Mouse (Mus musculus): ENCODE measurements at regions not wholly inside any gene's neighbourhood (a gene's known extent, or its start where the extent isn't known, plus 50 kb on each side); places are given as distances from the start of the nearest gene placed in this dataset.

DNA sequence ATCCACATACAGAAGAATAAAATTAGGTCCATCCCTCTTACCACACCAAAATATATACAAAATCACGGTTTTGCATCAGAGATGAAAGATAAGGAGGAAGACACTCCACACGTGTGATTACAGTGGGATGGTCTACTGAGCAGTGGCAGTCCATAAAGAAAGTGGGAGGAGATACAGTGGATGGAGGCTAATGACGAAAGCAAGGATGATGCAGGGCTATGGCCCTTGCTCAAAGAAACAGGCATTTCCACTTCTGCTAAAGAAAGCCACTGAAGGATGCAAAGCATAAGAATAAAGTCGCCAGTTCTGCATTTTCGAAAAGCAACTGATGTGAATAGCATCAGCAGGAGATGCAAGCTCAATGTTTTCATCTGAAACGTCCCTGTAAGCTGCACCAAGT is 268.3 kb upstream of the Cnksr2 start:
- peak in 1 of 2 experiments; percentile 3 for DNase-seq (ENCODE audit: low read depth in 1 of 2, low spot score in 2 of 2)

DNA sequence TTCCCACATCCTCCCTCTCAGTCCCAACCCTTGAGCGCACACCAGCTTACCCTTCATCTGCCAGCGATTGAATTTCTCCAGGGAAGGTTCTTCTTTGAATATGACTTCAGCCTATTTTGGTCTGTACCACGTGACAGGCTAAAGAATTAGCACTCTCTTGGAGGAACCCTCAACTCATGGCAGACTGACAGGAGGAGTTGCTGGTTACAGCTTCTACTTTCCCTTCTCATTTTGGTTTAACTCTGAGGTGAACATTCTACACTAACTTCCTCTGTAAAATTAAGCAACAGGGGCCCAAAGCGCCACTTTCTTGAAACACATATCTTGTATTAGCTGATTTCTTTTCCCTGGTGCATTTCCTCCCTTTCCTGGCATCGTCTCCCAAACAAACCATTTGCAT is 265.5 kb upstream of the Cnksr2 start:
- DNase-seq (ENCODE audit: low read depth in 1 of 2, low spot score in 2 of 2) = peak in 1 of 2 experiments; percentile 3
